In genomic region chr2:33130141-33130525, GRCm38 (mm10) we compare ENCODE assay signal across 8 mouse cellular contexts. TPM values are rescaled to one million over a fixed set of nuclear protein-coding genes. Genes with fewer than 3 reads are reported as not detected.
A peak's percentile ranks its signal among the peaks of the same experiment; 100 is the strongest.
DNase-seq lines count a peak whose midpoint lies in the region; ATAC-seq and TF ChIP-seq lines count a peak whose summit lies in the region.

No protein-coding gene starts in this region.

- no peak; the same call in 1 of the 2 replicates for TF ChIP-seq CTCF in thymus, adult 2 months (IDR thresholded peaks at IDR 0.05; ENCODE audit: borderline replicate concordance, control insufficient read depth, extremely low read depth, insufficient read depth, low read length, poor library complexity)
- TF ChIP-seq CTCF in intestine, postnatal 0 days (IDR thresholded peaks at IDR 0.05; ENCODE audit: low read depth), result peak; percentile 60
- no peak for TF ChIP-seq CTCF in olfactory bulb, adult 2 months (IDR thresholded peaks at IDR 0.05; ENCODE audit: insufficient read depth, low read depth, low read length)

- under 1% methylated on average over 33 of the region's 33 CpGs for WGBS in thymus, adult 2 months
- WGBS in intestine, postnatal 0 days, result 0% methylated on average over 30 of the region's 33 CpGs
- WGBS in olfactory bulb, adult 2 months, result under 1% methylated on average over 33 of the region's 33 CpGs

- H3K27me3 ChIP-seq in erythroblast, embryonic 14.5 days (ENCODE audit: control insufficient read depth), result peaks cover 54% of the 10 kb centered on the region
- no peaks in the 10 kb centered on the region for H3K27me3 ChIP-seq in thymus, adult 2 months (ENCODE audit: control insufficient read depth, insufficient read depth, low read length)
- H3K27me3 ChIP-seq in intestine, postnatal 0 days (replicated peaks; ENCODE audit: control insufficient read depth, insufficient read depth, low read length), result peaks cover 6% of the 10 kb centered on the region; the same call in 1 of the 2 replicates

- no peak for TF ChIP-seq POLR2A in thymus, adult 2 months (IDR thresholded peaks at IDR 0.05; ENCODE audit: control insufficient read depth, extremely low read depth, insufficient read depth, low read length, poor library complexity)
- no peak for TF ChIP-seq POLR2A in olfactory bulb, adult 2 months (IDR thresholded peaks at IDR 0.05; ENCODE audit: insufficient read depth, low read depth, low read length)

- H3K4me1 ChIP-seq in erythroblast, embryonic 14.5 days (ENCODE audit: control insufficient read depth), result peaks cover 29% of the 10 kb centered on the region
- peaks cover 19% of the 10 kb centered on the region for H3K4me1 ChIP-seq in thymus, adult 2 months (replicated peaks; ENCODE audit: control insufficient read depth, insufficient read depth, low read length)
- H3K4me1 ChIP-seq in intestine, postnatal 0 days (replicated peaks; ENCODE audit: control insufficient read depth, insufficient read depth, low read length), result 0 out of 2 replicates have a peak, but pooled peaks cover 3% of the 10 kb centered on the region
- peaks cover 15% of the 10 kb centered on the region for H3K4me1 ChIP-seq in olfactory bulb, adult 2 months (ENCODE audit: control insufficient read depth, insufficient read depth, low read length)

- ATAC-seq in erythroblast, adult 5-6 weeks (replicated peaks; ENCODE audit: low FRiP score, poor library complexity, severe bottlenecking), result no peak
- ATAC-seq in intestine, postnatal 0 days, result no peak

- DNase-seq in thymus, adult 2 months, result no peak
- DNase-seq in thymus, postnatal 25 days, result no peak
- DNase-seq in embryo, embryonic 10 days (ENCODE audit: low spot score), result no peak
- no peak for DNase-seq in adrenal gland, adult 8-10 months

- H3K9ac ChIP-seq in intestine, postnatal 0 days (ENCODE audit: low read depth, low read length), result peak overlapping the region; percentile 54; the same call in 1 of the 2 replicates

- H3K27ac ChIP-seq in thymus, adult 2 months (ENCODE audit: control insufficient read depth, insufficient read depth, low read length), result no peak overlapping the region
- no peak overlapping the region for H3K27ac ChIP-seq in intestine, postnatal 0 days (ENCODE audit: low read depth, low read length)
- no peak overlapping the region for H3K27ac ChIP-seq in olfactory bulb, adult 2 months (ENCODE audit: insufficient read depth, low read depth, low read length)

- peak overlapping the region; percentile 100 for H3K4me2 ChIP-seq in intestine, postnatal 0 days (replicated peaks; ENCODE audit: low read depth)

- H3K4me3 ChIP-seq in erythroblast, embryonic 14.5 days (replicated peaks), result peak overlapping the region; percentile 63
- peak overlapping the region; percentile 48 for H3K4me3 ChIP-seq in thymus, adult 2 months (ENCODE audit: control insufficient read depth, insufficient read depth, low read length)
- peak overlapping the region; percentile 65 for H3K4me3 ChIP-seq in intestine, postnatal 0 days (ENCODE audit: low read depth, low read length)
- H3K4me3 ChIP-seq in olfactory bulb, adult 2 months (ENCODE audit: insufficient read depth, low read depth, low read length), result peak overlapping the region; percentile 71

- H3K36me3 ChIP-seq in erythroblast, embryonic 14.5 days (ENCODE audit: control insufficient read depth), result no peaks in the 10 kb centered on the region
- H3K36me3 ChIP-seq in thymus, adult 2 months (ENCODE audit: control insufficient read depth, insufficient read depth, low read length), result no peaks in the 10 kb centered on the region
- no peaks in the 10 kb centered on the region for H3K36me3 ChIP-seq in intestine, postnatal 0 days (ENCODE audit: control insufficient read depth, insufficient read depth)

- peaks cover 10% of the 10 kb centered on the region for H3K9me3 ChIP-seq in erythroblast, embryonic 14.5 days (ENCODE audit: control insufficient read depth, low read length)
- H3K9me3 ChIP-seq in intestine, postnatal 0 days (ENCODE audit: control insufficient read depth), result no peaks in the 10 kb centered on the region

RNA-seq across cellular contexts. Expression of gene Garnl3, which starts 1.3 kb away (rescaled TPM):
- not detected in 2 replicates for polyA plus RNA-seq in erythroblast, embryonic 14.5 days (2012)
- not detected in 2 replicates for total RNA-seq in erythroblast, adult 5-6 weeks (2015; ENCODE audit: low replicate concordance)
- not detected in 2 replicates for total RNA-seq in erythroblast, adult 5-6 weeks (2017; ENCODE audit: low replicate concordance)
- 0.96 and 1.2 TPM in 2 replicates for polyA plus RNA-seq in thymus, adult 2 months (2012; rRNA removed)
- 5.9 and 6.3 TPM in 2 replicates for polyA plus RNA-seq in intestine, postnatal 0 days (2015; fragmentation: Nextera tagmentation; extraction: Ambion mirVana)
- not detected in 2 replicates for polyA plus RNA-seq in olfactory bulb, adult 2 months (2012; ENCODE audit: insufficient read depth, insufficient read length, low replicate concordance, missing spikeins)
- 10 to 100 TPM; 12.7 to 29.6 (median 19.1) TPM for total RNA-seq in adrenal gland, adult 8-10 months (2022)
